Mouse (Mus musculus): ENCODE measurements at regions not wholly inside any gene's neighbourhood (a gene's known extent, or its start where the extent isn't known, plus 50 kb on each side); places are given as distances from the start of the nearest gene placed in this dataset.

- Histone ChIP-seq H3K9ac (ENCODE audit: low read depth, poor library complexity, severe bottlenecking) (no peak overlapping the region), H3K27ac (ENCODE audit: insufficient read depth, low read length) (no peak overlapping the region), H3K4me3 (ENCODE audit: low read depth, low read length) (peak overlapping the region; percentile 39; the same call in 1 of the 2 replicates), H3K36me3 (ENCODE audit: control insufficient read depth, insufficient read depth, low read length, poor library complexity, severe bottlenecking) (no peaks in the 10 kb centered on the region), H3K4me1 (ENCODE audit: control insufficient read depth, insufficient read depth, low read length) (no peaks in the 10 kb centered on the region), H3K27me3 (ENCODE audit: control insufficient read depth, insufficient read depth, low read length, poor library complexity, severe bottlenecking) (peaks cover 2% of the 10 kb centered on the region), H3K9me3 (replicated peaks; ENCODE audit: control insufficient read depth, insufficient read depth, low read length, poor library complexity, severe bottlenecking) (no peaks in the 10 kb centered on the region)
- TF ChIP-seq POLR2A (IDR thresholded peaks at IDR 0.05; ENCODE audit: insufficient read depth, low read length), result no peak
- no peak for TF ChIP-seq CTCF (IDR thresholded peaks at IDR 0.05; ENCODE audit: low read depth, low read length)
- TF ChIP-seq EP300 (IDR thresholded peaks at IDR 0.05; ENCODE audit: insufficient read depth, low read depth, low read length), result no peak
Measured at GRCm38 (mm10) chr17:85801079-85801605, 113.1 kb upstream of the Six2 start.

- Histone ChIP-seq H3K27me3 (ENCODE audit: control insufficient read depth, insufficient read depth, low read length, poor library complexity, severe bottlenecking) (peaks cover 2% of the 10 kb centered on the region; the same call in 1 of the 2 replicates), H3K27ac (ENCODE audit: insufficient read depth, low read length) (no peak overlapping the region), H3K4me1 (ENCODE audit: control insufficient read depth, insufficient read depth, low read length) (no peaks in the 10 kb centered on the region)
Measured at GRCm38 (mm10) chr17:85800357-85801078, 112.4 kb upstream of the Six2 start.

GRCm38 (mm10) chr17:85799865-85800356 is 111.8 kb upstream of the Six2 start:
- H3K36me3 ChIP-seq (ENCODE audit: control insufficient read depth, insufficient read depth, low read length, poor library complexity, severe bottlenecking), result no peaks in the 10 kb centered on the region
- TF ChIP-seq CTCF (IDR thresholded peaks at IDR 0.05; ENCODE audit: low read depth, low read length) (no peak), POLR2A (IDR thresholded peaks at IDR 0.05; ENCODE audit: insufficient read depth, low read length) (no peak), EP300 (IDR thresholded peaks at IDR 0.05; ENCODE audit: insufficient read depth, low read depth, low read length) (no peak)
- H3K4me1 ChIP-seq (ENCODE audit: control insufficient read depth, insufficient read depth, low read length), result no peaks in the 10 kb centered on the region
- no peaks in the 10 kb centered on the region for H3K9me3 ChIP-seq (replicated peaks; ENCODE audit: control insufficient read depth, insufficient read depth, low read length, poor library complexity, severe bottlenecking)
- peak overlapping the region; percentile 39 for H3K4me3 ChIP-seq (ENCODE audit: low read depth, low read length)
- no peak overlapping the region for H3K27ac ChIP-seq (ENCODE audit: insufficient read depth, low read length)
- H3K27me3 ChIP-seq (ENCODE audit: control insufficient read depth, insufficient read depth, low read length, poor library complexity, severe bottlenecking), result peaks cover 2% of the 10 kb centered on the region; the same call in 1 of the 2 replicates
- H3K9ac ChIP-seq (ENCODE audit: low read depth, poor library complexity, severe bottlenecking), result peak overlapping the region; percentile 57

More at GRCm38 (mm10) chr17:85800357-85801078, 112.4 kb upstream of the Six2 start:
- H3K4me3 ChIP-seq (ENCODE audit: low read depth, low read length), result peak overlapping the region; percentile 39
- peak overlapping the region; percentile 57 for H3K9ac ChIP-seq (ENCODE audit: low read depth, poor library complexity, severe bottlenecking)
- H3K9me3 ChIP-seq (replicated peaks; ENCODE audit: control insufficient read depth, insufficient read depth, low read length, poor library complexity, severe bottlenecking), result no peaks in the 10 kb centered on the region
- TF ChIP-seq EP300 (IDR thresholded peaks at IDR 0.05; ENCODE audit: insufficient read depth, low read depth, low read length) (no peak), CTCF (IDR thresholded peaks at IDR 0.05; ENCODE audit: low read depth, low read length) (no peak), POLR2A (IDR thresholded peaks at IDR 0.05; ENCODE audit: insufficient read depth, low read length) (no peak)
- H3K36me3 ChIP-seq (ENCODE audit: control insufficient read depth, insufficient read depth, low read length, poor library complexity, severe bottlenecking), result no peaks in the 10 kb centered on the region

GRCm38 (mm10) chr17:85799081-85799864 is 111.2 kb upstream of the Six2 start:
- Histone ChIP-seq H3K9ac (ENCODE audit: low read depth, poor library complexity, severe bottlenecking) (peak overlapping the region; percentile 57; the same call in 1 of the 2 replicates), H3K9me3 (replicated peaks; ENCODE audit: control insufficient read depth, insufficient read depth, low read length, poor library complexity, severe bottlenecking) (no peaks in the 10 kb centered on the region), H3K27me3 (ENCODE audit: control insufficient read depth, insufficient read depth, low read length, poor library complexity, severe bottlenecking) (peaks cover 2% of the 10 kb centered on the region; the same call in 1 of the 2 replicates), H3K4me3 (ENCODE audit: low read depth, low read length) (peak overlapping the region; percentile 39), H3K27ac (ENCODE audit: insufficient read depth, low read length) (no peak overlapping the region), H3K4me1 (ENCODE audit: control insufficient read depth, insufficient read depth, low read length) (no peaks in the 10 kb centered on the region), H3K36me3 (ENCODE audit: control insufficient read depth, insufficient read depth, low read length, poor library complexity, severe bottlenecking) (no peaks in the 10 kb centered on the region)
- TF ChIP-seq POLR2A (IDR thresholded peaks at IDR 0.05; ENCODE audit: insufficient read depth, low read length), result no peak

GRCm38 (mm10) chr17:85797755-85798154 is 109.7 kb upstream of the Six2 start:
- Histone ChIP-seq H3K4me3 (ENCODE audit: low read depth, low read length) (no peak overlapping the region), H3K9ac (ENCODE audit: low read depth, poor library complexity, severe bottlenecking) (no peak overlapping the region), H3K36me3 (ENCODE audit: control insufficient read depth, insufficient read depth, low read length, poor library complexity, severe bottlenecking) (no peaks in the 10 kb centered on the region), H3K9me3 (replicated peaks; ENCODE audit: control insufficient read depth, insufficient read depth, low read length, poor library complexity, severe bottlenecking) (no peaks in the 10 kb centered on the region), H3K27ac (ENCODE audit: insufficient read depth, low read length) (no peak overlapping the region), H3K4me1 (ENCODE audit: control insufficient read depth, insufficient read depth, low read length) (no peaks in the 10 kb centered on the region), H3K27me3 (ENCODE audit: control insufficient read depth, insufficient read depth, low read length, poor library complexity, severe bottlenecking) (peaks cover 2% of the 10 kb centered on the region; the same call in 1 of the 2 replicates)
- TF ChIP-seq POLR2A (IDR thresholded peaks at IDR 0.05; ENCODE audit: insufficient read depth, low read length) (no peak), CTCF (IDR thresholded peaks at IDR 0.05; ENCODE audit: low read depth, low read length) (no peak), EP300 (IDR thresholded peaks at IDR 0.05; ENCODE audit: insufficient read depth, low read depth, low read length) (no peak)
